Mouse (Mus musculus): ENCODE measurements around the gene Serpini1. TPM values are rescaled to one million over a fixed set of nuclear protein-coding genes. Genes with fewer than 3 reads are reported as not detected.

The Serpini1 gene
- polyA plus RNA-seq, 1 experiment = 0.97 TPM

DNA sequence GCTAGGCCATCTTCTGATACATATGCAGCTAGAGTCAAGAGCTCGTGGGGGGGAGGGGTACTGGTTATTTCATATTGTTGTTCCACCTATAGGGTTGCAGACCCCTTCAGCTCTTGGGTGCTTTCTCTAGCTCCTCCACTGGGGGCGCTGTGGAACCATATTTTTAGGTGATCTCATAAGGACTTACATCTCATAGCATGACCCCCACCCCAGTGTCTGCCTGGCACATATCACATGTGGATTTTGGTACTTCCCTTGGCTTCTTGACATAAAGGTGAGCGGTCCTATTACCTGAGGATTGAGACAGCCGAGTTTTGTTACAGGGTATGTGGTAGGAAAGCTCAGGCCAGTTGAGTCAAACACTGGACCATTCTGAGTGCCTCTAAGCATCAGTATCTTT lies 22.0 kb downstream of the Serpini1 start:
- Histone ChIP-seq H3K27me3 (replicated peaks; ENCODE audit: control insufficient read depth, insufficient read depth, low read length) (no peaks in the 10 kb centered on the region), H3K36me3 (ENCODE audit: control insufficient read depth, insufficient read depth, low read length) (no peaks in the 10 kb centered on the region), H3K4me3 (ENCODE audit: insufficient read depth, low read depth, low read length) (no peak overlapping the region), H3K4me1 (ENCODE audit: control insufficient read depth, insufficient read depth, low read length) (no peaks in the 10 kb centered on the region), H3K27ac (ENCODE audit: insufficient read depth, low read depth, low read length) (no peak overlapping the region)
- TF ChIP-seq POLR2A (IDR thresholded peaks at IDR 0.05; ENCODE audit: low read depth, low read length) (no peak), CTCF (conservative IDR thresholded peaks at IDR 0.05; ENCODE audit: insufficient read depth, insufficient read length, low read depth, low read length) (0 out of 2 replicates have a peak, but pooled peaks have one; percentile 6)
- DNase-seq = peak; percentile 7
- WGBS = 59% methylated on average over 4 of the region's 4 CpGs

DNA sequence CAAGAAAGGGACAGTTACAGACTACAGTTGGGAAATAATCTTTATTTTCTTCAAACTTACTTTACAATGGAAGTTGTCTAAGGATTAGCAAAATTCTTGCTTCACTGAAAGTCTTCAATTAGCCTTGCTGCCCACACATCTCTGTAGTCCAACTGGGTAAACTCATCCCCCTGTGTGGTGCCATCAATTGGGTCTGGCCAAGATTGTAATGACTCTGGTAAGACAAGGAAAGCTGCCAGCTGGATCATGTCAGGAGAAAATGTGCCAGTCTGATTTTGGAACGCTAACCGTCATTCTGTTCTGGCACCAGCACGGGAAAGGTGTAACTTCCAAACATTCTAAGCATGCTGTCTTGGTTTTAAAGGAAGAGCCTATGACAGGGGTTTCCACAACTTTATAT lies 25.9 kb downstream of the Serpini1 start:
- 69% methylated on average over 3 of the region's 3 CpGs for WGBS
- no peaks in the 10 kb centered on the region for H3K36me3 ChIP-seq (ENCODE audit: control insufficient read depth, insufficient read depth, low read length)
- TF ChIP-seq CTCF (conservative IDR thresholded peaks at IDR 0.05; ENCODE audit: insufficient read depth, insufficient read length, low read depth, low read length) (no peak), POLR2A (IDR thresholded peaks at IDR 0.05; ENCODE audit: low read depth, low read length) (no peak)

DNA sequence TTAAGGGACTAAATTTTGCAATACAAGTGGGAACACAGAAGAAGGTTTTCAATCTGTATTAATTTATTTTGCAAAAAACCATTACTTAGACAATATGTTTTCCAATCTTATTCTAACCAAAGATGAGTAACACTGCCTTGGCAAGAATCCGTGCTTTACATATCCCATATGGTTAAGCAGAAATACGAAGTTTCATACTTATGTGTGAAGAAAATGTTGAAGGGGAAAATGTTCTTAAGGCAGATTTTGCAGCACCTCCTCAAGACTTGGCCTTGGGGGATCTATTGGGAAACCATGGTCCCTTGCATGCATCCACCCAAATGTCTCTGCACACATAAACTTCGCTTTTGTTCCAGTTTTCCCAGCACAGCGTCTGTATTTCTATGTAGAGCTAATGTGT lies 27.6 kb downstream of the Serpini1 start:
- TF ChIP-seq CTCF (conservative IDR thresholded peaks at IDR 0.05; ENCODE audit: insufficient read depth, insufficient read length, low read depth, low read length) (no peak), POLR2A (IDR thresholded peaks at IDR 0.05; ENCODE audit: low read depth, low read length) (no peak)
- Histone ChIP-seq H3K27ac (ENCODE audit: insufficient read depth, low read depth, low read length) (no peak overlapping the region), H3K27me3 (replicated peaks; ENCODE audit: control insufficient read depth, insufficient read depth, low read length) (no peaks in the 10 kb centered on the region), H3K36me3 (ENCODE audit: control insufficient read depth, insufficient read depth, low read length) (no peaks in the 10 kb centered on the region), H3K4me3 (ENCODE audit: insufficient read depth, low read depth, low read length) (no peak overlapping the region), H3K4me1 (ENCODE audit: control insufficient read depth, insufficient read depth, low read length) (no peaks in the 10 kb centered on the region)
- no peak for DNase-seq
- WGBS = 90% methylated on average over 4 of the region's 4 CpGs

More for the DNA sequence above, 25.9 kb downstream of the Serpini1 start:
- no peaks in the 10 kb centered on the region for H3K4me1 ChIP-seq (ENCODE audit: control insufficient read depth, insufficient read depth, low read length)
- H3K27me3 ChIP-seq (replicated peaks; ENCODE audit: control insufficient read depth, insufficient read depth, low read length) = no peaks in the 10 kb centered on the region
- no peak for DNase-seq
- no peak overlapping the region for H3K4me3 ChIP-seq (ENCODE audit: insufficient read depth, low read depth, low read length)
- no peak overlapping the region for H3K27ac ChIP-seq (ENCODE audit: insufficient read depth, low read depth, low read length)

DNA sequence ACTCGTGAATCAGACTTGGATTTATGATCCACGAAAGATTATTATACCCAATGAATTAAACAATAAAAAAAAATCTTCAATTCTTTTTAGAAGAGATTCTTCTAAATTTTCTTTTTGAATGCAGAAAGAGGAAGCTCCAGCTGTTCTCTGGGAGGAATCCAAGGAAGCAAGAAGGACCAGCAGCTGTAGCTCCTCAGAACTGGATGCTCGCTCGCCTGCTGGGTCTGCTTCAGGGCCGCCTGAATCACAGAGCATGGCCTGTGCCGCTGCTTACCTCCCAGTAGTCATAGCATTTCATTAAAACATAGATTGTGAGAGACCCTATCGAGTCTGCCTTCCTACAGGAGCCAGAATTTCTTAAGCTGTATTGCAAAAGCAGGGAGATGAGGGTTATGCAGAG lies 53.7 kb downstream of the Serpini1 start:
- no peak overlapping the region for H3K4me3 ChIP-seq (ENCODE audit: insufficient read depth, low read depth, low read length)
- WGBS = 62% methylated on average over 7 of the region's 7 CpGs
- TF ChIP-seq POLR2A (IDR thresholded peaks at IDR 0.05; ENCODE audit: low read depth, low read length) (no peak), CTCF (conservative IDR thresholded peaks at IDR 0.05; ENCODE audit: insufficient read depth, insufficient read length, low read depth, low read length) (no peak)
- H3K27me3 ChIP-seq (replicated peaks; ENCODE audit: control insufficient read depth, insufficient read depth, low read length) = no peaks in the 10 kb centered on the region; the same call in 1 of the 2 replicates
- no peaks in the 10 kb centered on the region for H3K36me3 ChIP-seq (ENCODE audit: control insufficient read depth, insufficient read depth, low read length)
- no peaks in the 10 kb centered on the region for H3K4me1 ChIP-seq (ENCODE audit: control insufficient read depth, insufficient read depth, low read length)
- no peak overlapping the region for H3K27ac ChIP-seq (ENCODE audit: insufficient read depth, low read depth, low read length)
- peak; percentile 2 for DNase-seq

DNA sequence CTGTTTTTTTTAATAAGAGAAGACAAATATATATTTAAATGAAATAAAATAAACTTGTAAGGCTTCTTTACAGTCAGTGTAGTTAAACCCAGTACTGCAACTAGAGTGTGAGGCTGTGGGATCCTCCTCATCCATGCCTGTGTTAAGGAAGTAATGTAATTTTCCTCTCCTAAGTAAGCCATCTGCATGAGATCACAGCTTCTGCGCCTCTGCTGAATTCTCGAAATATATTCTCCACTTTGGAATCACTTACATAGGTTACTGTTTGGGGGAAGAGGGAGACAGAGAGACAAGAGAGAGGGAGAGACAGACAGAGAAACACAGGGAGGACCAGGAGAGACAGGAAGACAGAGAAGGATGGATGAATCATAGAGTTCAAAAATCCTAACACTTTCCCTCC lies 67.3 kb downstream of the Serpini1 start:
- TF ChIP-seq POLR2A (IDR thresholded peaks at IDR 0.05; ENCODE audit: low read depth, low read length) = no peak
- TF ChIP-seq CTCF (conservative IDR thresholded peaks at IDR 0.05; ENCODE audit: insufficient read depth, insufficient read length, low read depth, low read length) = no peak
- Histone ChIP-seq H3K4me1 (ENCODE audit: control insufficient read depth, insufficient read depth, low read length) (no peaks in the 10 kb centered on the region), H3K36me3 (ENCODE audit: control insufficient read depth, insufficient read depth, low read length) (no peaks in the 10 kb centered on the region), H3K27ac (ENCODE audit: insufficient read depth, low read depth, low read length) (no peak overlapping the region), H3K4me3 (ENCODE audit: insufficient read depth, low read depth, low read length) (no peak overlapping the region), H3K27me3 (replicated peaks; ENCODE audit: control insufficient read depth, insufficient read depth, low read length) (no peaks in the 10 kb centered on the region)
- 84% methylated on average over 2 of the region's 2 CpGs for WGBS
- no peak for DNase-seq

DNA sequence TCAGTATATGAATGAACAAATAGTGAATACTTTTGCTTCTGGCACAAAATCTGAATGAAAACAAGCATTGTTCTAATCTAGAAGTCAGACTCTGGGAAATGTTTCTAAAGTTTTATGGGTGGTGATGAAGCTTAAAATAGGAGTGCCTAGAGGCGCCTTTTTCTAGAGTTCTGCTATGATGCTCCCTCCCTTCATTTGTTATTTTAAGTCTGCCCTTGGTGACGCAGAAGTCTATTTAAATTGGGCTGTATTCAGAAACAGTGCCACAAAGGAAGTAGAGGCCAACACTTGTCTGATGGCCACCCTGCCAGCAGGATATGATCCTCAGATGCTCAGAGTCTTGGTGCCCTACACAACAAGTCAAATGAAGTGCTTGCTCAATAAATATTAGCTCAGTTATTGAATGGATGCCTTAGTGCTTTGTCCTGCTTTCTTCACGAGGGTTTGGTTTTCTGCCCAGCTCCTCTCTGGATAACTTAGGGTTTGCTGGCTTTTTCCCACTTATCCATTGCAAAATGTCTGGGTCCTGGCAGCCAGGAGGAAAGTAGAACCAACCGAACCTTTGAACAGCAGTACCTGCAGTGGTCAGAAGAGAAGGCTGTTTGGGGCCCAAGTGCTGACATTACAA lies 73.8 kb downstream of the Serpini1 start:
- H3K36me3 ChIP-seq (ENCODE audit: control insufficient read depth, insufficient read depth, low read length) = no peaks in the 10 kb centered on the region

DNA sequence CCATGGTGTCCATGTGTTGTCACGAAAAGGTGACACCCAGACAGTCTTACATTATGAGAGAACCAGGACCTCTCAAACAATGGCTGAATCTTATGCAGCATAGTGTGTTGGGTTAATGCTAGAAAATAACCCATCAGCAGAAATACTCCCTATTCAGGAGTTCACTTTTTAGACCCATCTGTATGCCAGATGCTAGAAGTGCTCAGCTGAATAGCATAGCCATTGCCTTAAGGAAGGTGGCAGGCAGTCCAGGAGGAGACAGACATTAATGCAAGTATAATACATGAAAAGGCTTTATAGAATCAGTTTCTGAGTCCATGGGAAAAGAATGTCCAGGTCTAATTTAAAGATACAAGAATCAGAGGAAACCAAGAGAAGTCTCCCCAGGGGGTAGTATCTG lies 75.9 kb downstream of the Serpini1 start:
- no peak for DNase-seq
- 78% methylated on average over 1 of the region's 1 CpGs for WGBS

More for the DNA sequence above, 73.8 kb downstream of the Serpini1 start:
- H3K4me3 ChIP-seq (ENCODE audit: insufficient read depth, low read depth, low read length) = no peak overlapping the region
- no peak for DNase-seq
- no peak overlapping the region for H3K27ac ChIP-seq (ENCODE audit: insufficient read depth, low read depth, low read length)
- 61% methylated on average over 4 of the region's 4 CpGs for WGBS
- H3K27me3 ChIP-seq (replicated peaks; ENCODE audit: control insufficient read depth, insufficient read depth, low read length) = no peaks in the 10 kb centered on the region
- H3K4me1 ChIP-seq (ENCODE audit: control insufficient read depth, insufficient read depth, low read length) = no peaks in the 10 kb centered on the region
- TF ChIP-seq CTCF (conservative IDR thresholded peaks at IDR 0.05; ENCODE audit: insufficient read depth, insufficient read length, low read depth, low read length) (no peak), POLR2A (IDR thresholded peaks at IDR 0.05; ENCODE audit: low read depth, low read length) (no peak)

More for the DNA sequence above, 75.9 kb downstream of the Serpini1 start:
- Histone ChIP-seq H3K27me3 (replicated peaks; ENCODE audit: control insufficient read depth, insufficient read depth, low read length) (no peaks in the 10 kb centered on the region), H3K27ac (ENCODE audit: insufficient read depth, low read depth, low read length) (no peak overlapping the region), H3K4me1 (ENCODE audit: control insufficient read depth, insufficient read depth, low read length) (no peaks in the 10 kb centered on the region), H3K4me3 (ENCODE audit: insufficient read depth, low read depth, low read length) (no peak overlapping the region), H3K36me3 (ENCODE audit: control insufficient read depth, insufficient read depth, low read length) (no peaks in the 10 kb centered on the region)
- TF ChIP-seq CTCF (conservative IDR thresholded peaks at IDR 0.05; ENCODE audit: insufficient read depth, insufficient read length, low read depth, low read length) (no peak), POLR2A (IDR thresholded peaks at IDR 0.05; ENCODE audit: low read depth, low read length) (no peak)

Data from kidney, adult 2 months (tissue).